Mouse (Mus musculus): ENCODE measurements around the gene Srrm4.

GRCm38 (mm10) chr5:116501342-116501741, 90.3 kb downstream of the Srrm4 start:
- no peak for TF ChIP-seq POLR2A (IDR thresholded peaks at IDR 0.05; ENCODE audit: borderline replicate concordance, low read depth, low read length)
- TF ChIP-seq CTCF (IDR thresholded peaks at IDR 0.05; ENCODE audit: low read depth, low read length) = no peak
